Mouse (Mus musculus) R1 (cell line): ENCODE results near the gene Asl.

ENCODE experiments used
- DNase-seq: peaks from one replicate; pipeline ENCODE4 v3.0.0-alpha.2; 2018; ENCODE audit warnings: low read depth, low spot score

The Asl gene

DNA sequence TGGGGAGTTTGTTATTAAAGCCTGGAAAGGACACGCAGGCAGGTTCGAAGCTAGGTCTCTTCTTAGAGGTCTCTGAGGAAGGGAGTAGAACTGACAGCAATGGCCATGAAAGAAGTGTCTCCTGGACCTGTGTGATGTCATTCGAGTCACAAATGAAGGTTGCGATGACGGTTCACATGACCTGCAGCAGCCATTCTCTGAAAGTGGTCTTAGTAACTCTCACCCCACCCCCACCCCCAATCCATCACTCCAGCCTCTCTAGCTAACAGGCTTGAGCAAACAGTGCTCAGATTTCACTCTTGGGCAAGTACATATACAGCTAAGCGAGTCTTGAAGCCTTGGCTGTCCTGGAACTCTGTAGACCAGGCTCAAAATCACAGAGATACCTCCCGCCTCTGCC, 25.8 kb downstream of the Asl start:
- no peak for DNase-seq

DNA sequence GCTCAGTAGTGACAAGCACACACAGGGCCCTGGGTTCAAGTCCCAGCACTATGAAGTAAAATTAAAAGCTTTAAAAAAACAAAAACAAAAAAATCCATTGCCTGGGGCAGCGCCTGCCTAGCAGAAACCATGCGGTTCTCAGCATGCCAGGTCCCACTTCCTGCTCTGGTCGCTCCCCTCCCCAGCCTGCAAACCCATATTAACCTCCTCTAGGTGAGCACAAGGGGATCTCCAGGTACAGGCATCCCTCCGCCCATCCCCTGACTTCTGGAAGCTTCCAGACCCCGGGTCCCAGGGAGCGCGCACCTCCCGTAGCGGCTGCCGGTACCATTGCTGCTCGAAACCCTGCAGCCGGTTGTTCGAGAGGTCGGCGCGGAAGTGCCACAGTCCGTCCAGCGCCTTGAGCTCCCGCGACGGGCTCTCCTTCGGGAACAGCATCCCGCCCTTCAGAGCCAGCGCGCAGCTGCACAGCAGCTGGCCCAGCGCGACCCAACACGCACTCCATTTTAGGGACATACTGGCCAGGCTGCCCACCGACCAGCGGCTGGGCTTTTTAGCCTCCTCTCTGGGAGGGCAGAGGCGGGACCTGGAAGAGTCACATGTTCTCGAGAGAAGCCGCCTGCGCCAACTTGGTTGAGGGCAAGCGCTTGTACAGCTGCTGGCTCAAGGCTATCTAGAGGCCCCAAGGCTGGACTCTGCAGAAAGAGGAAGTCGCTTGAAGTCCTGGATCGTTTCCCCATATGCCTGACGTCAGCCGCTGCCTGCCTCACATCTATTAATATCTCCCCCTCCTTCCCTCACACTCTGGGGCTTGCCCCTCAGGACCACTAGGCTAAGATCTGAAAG, 26.5 kb downstream of the Asl start, which contains the start of gene Gusb:
Gusb (minus strand) TSS at position 749 of the 846 bp plus-strand sequence.
- DNase-seq = peak; percentile 61

DNA sequence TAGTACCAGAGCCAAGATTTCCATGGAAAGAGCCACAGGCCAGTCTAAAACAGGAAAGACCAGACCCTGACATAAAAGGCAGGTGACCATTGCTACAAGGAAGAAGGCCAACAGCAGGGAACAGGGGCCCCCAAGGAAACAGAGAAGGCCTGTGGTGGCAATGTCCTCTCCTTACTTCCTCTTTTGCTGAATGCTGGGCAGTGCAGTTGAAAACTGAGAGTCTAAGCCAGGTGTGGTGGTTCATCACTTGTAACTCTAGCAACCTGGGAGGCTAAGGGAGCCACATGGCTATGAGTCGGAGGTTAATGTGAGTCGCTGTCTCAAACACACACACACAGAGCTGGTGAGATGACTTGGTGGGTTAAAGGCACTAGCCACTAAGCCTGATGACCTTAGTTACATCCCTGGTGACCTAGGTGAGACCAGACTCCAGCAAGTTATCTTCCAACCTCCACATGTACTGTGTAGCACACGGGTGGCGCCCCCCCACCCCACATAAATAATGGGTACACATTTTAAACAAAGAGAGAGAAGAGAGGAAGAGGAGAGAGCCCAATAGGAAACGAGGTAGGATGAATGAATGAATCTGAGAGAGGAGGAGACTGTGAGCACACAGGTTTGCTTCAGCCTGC, 27.6 kb downstream of the Asl start:
- no peak for DNase-seq

DNA sequence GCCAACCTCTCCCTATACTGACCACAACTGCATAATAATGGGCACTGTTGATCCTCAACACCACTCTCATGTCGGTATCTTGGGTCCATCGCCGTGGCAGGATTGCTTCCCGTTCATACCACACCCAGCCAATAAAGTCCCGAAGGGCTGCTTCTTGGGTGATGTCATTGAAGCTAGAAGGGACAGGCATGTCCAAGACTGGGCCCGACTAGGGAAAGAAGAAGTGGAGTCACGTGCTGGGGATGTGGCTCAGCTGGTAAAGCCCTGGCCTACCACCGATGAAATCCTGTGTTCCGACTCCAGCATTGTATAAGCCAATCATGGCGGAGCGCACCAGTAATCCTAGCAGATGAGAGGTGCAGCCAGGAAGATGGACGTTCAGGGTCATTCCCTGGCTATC, 28.3 kb downstream of the Asl start:
- no peak for DNase-seq

DNA sequence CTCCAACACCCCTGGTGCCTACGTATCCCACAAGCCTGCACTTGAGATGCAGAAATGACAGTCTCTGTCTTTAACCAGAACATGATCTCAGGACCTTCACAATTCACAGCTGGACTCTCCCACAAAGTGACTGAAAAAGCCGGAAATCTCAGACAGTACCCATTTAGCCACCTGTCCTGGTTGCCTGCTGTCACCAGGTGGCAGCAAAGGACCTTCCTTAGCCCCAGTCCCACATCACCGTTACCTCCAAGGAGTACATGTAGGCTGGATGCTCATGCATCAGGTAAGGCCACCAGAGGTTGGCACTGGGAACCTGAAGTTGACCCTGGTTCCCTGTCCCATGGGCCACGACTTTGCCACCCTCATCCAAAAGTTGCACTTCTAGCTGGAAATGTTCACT, 29.9 kb downstream of the Asl start:
- peak; percentile 74 for DNase-seq

DNA sequence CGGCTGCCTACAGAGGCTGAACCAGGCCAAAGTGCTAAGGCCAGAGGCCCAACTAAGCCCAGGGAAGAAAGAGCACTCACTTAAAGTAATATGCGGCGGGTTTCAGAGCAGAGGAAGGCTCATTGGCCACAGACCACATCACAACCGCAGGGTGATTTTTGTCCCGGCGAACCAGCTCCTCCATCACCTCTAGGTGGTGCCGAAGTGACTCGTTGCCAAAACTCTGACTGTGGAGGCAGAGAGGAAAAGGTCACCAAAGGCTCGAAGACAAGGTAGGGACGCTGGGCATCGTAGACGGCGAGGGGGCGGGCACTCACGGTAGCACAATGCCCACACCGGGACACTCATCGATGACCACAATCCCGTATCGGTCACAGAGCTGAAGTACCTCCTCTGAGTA, 31.3 kb downstream of the Asl start:
- no peak for DNase-seq

DNA sequence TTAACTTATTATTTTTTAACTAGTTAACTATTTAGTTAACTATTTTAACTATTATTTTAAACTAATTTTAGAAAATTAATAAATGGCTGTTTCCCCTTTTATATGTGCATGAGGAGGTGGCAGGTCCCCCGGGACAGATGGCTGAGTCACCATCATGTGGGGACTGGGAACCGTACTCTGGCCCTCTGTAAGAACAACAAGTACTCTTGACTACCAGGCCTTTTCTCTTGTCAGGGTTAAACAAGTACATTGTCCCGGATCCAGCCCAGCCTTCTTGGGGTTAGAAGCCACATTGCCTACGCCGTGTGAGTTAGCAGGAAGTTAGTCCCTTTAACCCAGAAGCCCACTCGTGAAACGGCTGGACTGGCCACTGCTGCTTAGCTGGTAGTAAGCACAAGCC, 34.1 kb downstream of the Asl start:
- no peak for DNase-seq

DNA sequence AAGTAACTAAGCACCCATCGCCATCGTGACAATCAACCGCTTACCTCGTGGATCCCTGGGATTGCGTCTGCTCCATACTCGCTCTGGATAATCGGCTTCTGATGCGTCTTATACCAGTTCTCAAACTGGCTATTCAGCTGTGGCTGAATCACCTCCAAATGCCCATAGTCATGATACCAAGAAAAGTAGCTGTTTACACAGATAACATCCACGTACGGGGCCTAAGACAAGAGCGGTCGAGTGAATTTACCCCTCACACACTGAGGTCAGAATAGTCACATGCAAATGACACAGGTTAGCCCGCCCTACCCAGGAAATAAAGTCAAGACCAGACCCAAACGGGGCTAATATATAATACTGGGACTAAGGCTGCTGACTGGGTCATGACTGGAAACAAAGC, 35.7 kb downstream of the Asl start:
- no peak for DNase-seq

DNA sequence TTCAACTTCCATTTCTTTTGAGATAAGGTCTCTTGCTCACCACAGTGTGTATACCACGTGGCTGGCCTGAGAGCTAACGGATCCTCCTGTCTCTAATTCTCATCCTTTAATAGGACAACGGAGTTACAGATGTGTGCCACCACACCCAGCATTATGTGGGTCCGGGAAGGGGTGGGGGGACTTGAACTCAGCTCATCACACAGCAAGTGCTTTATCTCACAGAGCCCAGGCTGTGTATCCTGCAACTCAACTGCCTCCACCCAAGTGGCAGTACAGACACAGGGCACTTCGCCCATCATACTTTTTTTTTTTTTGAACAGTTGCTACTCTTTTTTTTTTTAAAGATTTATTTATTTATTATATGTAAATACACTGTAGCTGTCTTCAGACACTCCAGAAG, 37.1 kb downstream of the Asl start:
- DNase-seq = no peak

DNA sequence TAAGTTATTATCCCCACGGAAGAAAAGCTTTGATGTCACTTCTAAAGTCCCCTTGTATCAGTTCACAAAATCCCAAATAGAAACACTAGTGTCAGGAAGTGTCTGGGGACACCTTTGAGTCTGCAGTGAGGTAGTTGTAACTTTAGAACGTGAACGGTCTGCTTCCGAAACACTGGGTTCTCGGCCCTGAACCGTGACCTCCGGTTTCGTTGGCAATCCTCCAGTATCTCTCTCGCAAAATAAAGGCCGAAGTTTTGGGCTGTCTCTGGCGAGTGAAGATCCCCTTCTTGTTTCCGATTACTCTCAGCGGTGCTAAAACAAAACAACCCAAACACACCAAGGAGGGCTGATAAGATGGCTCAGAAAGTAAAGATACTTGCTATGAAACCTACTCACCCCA, 39.7 kb downstream of the Asl start:
- no peak for DNase-seq

DNA sequence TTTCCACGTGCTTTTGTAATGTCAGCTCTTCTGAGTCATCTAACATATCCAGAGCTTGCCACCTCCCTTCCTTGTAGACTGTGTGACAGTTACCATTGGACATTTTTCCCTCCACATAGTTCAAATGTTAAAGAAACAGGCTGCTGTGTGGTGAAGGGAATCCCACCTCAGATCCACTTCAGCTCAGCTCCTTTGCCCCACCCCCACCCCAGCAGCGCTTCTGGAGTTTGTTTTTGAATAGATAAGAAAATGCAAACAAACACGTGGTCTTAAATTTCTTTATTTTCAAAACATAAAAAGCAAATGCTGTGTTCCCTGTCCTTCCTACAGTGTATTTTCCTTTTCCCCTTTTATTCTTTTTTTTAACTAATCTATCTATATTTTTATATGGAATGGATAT, 48.8 kb downstream of the Asl start:
- DNase-seq = no peak

DNA sequence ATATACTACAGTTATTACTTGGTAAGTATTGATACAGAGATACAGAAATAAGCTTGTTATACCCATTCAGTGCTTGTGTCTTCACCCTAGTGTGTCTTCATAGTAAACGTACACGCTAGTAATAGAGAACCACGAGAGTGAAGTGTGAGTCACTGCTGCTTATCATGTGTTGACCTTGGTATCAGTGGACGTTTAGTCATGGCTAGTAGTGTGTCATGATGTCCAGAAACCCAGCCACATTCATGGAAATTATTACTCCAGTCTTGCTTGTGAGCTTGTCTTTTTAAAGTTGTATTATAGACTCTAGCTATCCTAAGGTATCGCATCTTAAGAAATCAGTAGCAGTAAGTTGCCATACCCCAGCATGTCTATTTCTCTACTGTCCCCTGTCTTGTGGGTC, 50.4 kb downstream of the Asl start:
- DNase-seq = no peak

DNA sequence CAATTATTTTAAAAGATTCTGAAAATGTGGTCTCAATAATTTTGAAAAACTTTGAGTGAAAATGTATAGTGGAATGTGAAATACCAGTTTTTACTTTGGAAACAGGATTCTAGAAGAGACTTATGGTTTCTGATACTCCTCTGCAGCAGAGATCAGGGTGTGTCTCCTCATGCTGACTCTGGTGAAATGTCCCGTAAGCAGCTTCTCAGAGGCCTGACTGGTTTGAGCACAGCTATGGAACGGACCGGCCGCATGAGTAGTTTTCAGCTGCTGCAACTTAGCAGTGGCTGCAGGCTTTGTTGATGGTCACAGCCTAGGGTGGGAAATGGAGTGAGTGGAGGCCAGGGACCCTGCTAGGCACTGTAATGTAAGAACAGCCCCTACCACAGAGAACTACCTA, 51.3 kb downstream of the Asl start:
- DNase-seq = no peak

DNA sequence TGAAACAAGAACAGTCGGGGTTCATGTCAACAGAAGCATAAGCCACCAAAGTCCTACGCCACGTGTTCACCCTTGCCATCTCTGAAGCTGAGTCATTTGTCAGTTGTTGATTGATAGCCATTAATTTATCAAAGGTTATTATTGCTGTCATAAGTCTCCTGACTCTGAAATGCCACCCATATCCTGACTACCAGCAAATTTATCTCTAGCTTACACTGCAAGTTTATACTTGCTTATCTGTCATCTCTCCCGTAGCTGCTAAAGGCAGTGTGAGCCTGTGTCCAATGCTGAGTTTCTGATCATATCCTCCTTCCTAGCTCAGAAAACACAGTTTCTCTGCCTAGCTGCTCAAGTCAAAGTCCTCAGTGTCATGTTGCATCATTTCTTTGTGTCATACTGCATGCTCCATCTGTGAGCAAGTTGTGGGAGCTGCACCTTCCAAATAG, 54.2 kb downstream of the Asl start:
- no peak for DNase-seq

DNA sequence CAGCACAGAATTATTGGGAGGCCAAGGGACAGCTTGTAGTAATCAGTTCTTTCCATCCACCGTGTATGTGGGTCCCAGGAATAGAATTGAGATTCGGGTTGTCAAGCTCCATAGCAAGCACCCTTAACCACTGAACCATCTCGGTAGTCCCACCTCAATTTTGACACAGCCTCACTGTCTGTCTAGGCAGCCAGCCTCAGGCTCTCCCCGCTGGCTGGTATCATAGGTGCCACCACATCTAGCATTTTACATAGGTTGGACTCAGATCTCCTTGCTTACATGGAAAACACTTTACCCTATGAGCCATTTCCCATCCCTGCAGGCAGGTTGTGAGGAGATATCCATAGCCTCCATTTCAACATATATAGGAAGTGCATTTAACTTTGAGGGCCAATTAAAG, 54.7 kb downstream of the Asl start:
- DNase-seq = no peak

DNA sequence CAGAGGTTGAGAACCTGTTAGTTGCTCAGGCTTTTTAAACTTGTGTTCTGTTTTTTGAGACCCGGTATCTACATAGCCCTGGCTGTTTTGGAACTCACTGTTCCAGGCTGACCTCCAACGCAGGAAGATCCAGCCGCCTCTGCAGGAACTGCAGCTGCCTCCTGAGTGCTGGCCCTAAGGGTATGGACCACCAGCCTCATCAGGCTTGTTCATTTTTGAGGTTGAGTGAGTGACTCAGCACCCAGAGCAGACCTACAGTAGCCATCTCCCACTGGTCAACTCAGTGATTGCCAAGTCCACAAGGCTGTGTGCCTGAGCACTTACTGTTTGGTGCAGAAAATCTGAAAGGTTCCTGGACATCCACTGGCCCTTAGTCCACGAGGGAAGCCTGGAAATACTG, 57.6 kb downstream of the Asl start:
- DNase-seq = no peak

DNA sequence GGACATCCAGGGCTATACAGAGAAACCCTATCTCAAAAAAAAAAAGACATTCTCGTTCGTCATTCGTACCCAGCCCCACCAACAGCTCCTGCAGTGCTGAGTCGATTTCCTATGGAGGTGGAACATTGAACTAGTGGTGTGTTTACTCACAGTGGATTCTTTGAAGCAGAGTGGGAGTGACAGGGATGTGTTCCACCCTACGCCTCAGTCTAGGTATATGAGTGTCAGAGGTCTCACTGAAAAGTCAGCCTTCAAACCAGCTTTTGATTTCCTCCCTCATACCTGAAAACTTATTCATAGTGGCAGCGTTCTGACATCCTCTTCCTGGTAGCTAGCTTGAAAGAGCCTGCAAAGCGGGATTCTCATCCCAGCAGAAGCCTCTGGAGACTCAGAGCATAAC, 60.6 kb downstream of the Asl start:
- DNase-seq = no peak

DNA sequence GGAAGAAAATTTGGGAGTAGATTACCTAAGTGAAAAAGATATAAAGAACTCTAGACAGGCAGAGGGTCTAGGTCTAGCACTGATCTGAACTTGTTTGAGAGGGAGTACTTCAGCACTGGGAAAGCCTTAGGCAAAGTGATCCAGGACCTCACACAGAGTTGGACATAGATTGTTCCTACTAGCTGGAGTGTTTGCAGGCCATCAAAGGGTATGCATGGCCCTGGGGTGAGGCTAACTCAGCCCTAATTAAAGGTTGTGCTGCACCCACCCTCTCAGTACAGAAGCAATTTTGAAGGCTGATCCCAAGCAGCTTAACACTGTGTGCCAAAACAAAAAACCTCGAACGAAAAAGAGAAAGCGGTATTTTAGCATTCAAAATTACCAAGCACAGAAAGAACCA, 62.6 kb downstream of the Asl start:
- peak; percentile 43 for DNase-seq

DNA sequence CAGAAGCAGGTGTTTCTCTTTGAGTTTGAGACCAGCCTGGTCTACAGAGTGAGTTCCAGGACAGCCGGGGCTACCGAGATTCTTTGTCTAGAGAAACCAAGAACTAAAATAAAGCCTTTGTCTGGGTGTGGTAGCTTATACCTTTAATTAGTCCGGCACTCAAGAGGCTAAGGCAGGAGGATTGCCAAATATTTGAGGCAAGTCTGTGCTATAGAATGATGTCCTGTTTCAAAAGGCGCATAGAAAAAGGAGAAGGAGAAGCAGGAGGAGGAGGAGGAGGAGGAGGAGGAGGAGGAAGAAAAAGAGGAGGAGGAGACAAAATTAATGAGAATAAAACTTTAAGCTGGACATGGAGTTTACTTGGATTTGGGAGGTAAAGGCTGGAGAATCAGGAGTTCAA, 65.8 kb downstream of the Asl start:
- no peak for DNase-seq
